Mouse (Mus musculus) hindbrain, embryonic 14.5 days (tissue): ENCODE measurements around the gene Hoxb3. TPM values are rescaled to one million over a fixed set of nuclear protein-coding genes. Genes with fewer than 3 reads are reported as not detected.
A peak's percentile ranks its signal among the peaks of the same experiment; 100 is the strongest.

Source experiments
- ATAC-seq: fragments of 200-750 bp; cut with Nextera tagmentation; 2 replicates; pipeline ENCODE4 v1.8.0; 2017; ENCODE audit warnings: moderate number of reproducible peaks, mild to moderate bottlenecking, moderate TSS enrichment, moderate library complexity; ENCODE audit not compliant: low FRiP score
- DNase-seq: peaks from one replicate; pipeline ENCODE4 v3.0.0-alpha.2; 2015; ENCODE audit warnings: low spot score
- H3K27ac ChIP-seq: fragments of 300-500 bp; sonication (generic); 2 replicates; pipeline ENCODE4 v1.5.1; 2014; ENCODE audit warnings: mild to moderate bottlenecking, moderate library complexity
- H3K27me3 ChIP-seq: fragments of 300-500 bp; sonication (generic); 2 replicates; pipeline ENCODE4 v1.6.1; 2014; ENCODE audit warnings: mild to moderate bottlenecking, low read length, mixed read lengths; ENCODE audit not compliant: control insufficient read depth, insufficient read depth
- H3K36me3 ChIP-seq: fragments of 300-500 bp; sonication (generic); replicated peaks from 2 replicates; pipeline ENCODE4 v1.6.1; 2014; ENCODE audit not compliant: control insufficient read depth, insufficient read depth
- H3K4me1 ChIP-seq: fragments of 300-500 bp; sonication (generic); replicated peaks from 2 replicates; pipeline ENCODE4 v1.6.1; 2014; ENCODE audit warnings: antibody characterized with exemption, low read length, mixed read lengths; ENCODE audit not compliant: control insufficient read depth, insufficient read depth
- H3K4me2 ChIP-seq: fragments of 300-500 bp; sonication (generic); replicated peaks from 2 replicates; pipeline ENCODE4 v1.6.1; 2014; ENCODE audit warnings: mild to moderate bottlenecking, moderate library complexity
- H3K4me3 ChIP-seq: fragments of 300-500 bp; sonication (generic); replicated peaks from 2 replicates; pipeline ENCODE4 v1.5.1; 2014; ENCODE audit warnings: mild to moderate bottlenecking, low read length
- H3K9ac ChIP-seq: fragments of 300-500 bp; sonication (generic); 2 replicates; pipeline ENCODE4 v1.6.1; 2014
- H3K9me3 ChIP-seq: fragments of 300-500 bp; sonication (generic); 2 replicates; pipeline ENCODE4 v1.6.1; 2016; ENCODE audit warnings: low read length; ENCODE audit not compliant: control insufficient read depth
- WGBS: fragments of 180-500 bp; shearing (Covaris S2); extraction: QIAGEN DNeasy Blood & Tissue Kit; methylation state at CpG from one replicate; pipeline ENCODE4 v1.1.7; 2014; 5-methylcytosine and 5-hydroxymethylcytosine counted together
- polyA plus RNA-seq: library from polyadenylated mRNA; unstranded; fragments of >200 nt; fragmentation: Nextera tagmentation; extraction: Ambion mirVana; gene quantifications from 2 replicates; pipeline ENCODE4 v1.2.1, GENCODE M21; 2014

Gene Hoxb3
- polyA plus RNA-seq, 1 experiment from 2014 or later: 17.2 TPM

DNA sequence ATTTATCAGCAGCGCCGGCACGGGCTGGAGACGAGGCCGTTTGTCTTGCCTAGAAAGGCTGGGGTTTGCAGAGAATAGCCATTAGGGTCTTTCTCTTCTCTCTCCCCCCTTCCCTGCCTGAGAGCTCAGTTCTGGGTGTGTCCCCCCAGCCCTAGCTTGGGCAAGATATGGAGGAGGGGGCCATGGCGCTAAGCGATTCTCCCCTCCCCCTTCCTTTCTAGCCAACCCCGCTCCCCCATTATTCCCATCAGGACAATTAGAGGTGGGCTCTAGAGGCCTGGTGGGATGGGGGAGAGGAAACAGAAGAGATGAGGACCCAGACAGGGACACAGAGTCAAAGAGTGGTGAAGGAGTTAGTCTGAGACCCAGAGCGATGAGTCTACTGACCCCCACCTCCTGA is 35.7 kb upstream of the Hoxb3 start:
- Histone ChIP-seq H3K4me1 (no peaks in the 10 kb centered on the region), H3K4me2 (peak overlapping the region; percentile 46), H3K27ac (peak overlapping the region; percentile 69), H3K27me3 (peaks cover 95% of the 10 kb centered on the region), H3K36me3 (no peaks in the 10 kb centered on the region), H3K4me3 (peak overlapping the region; percentile 39), H3K9ac (peak overlapping the region; percentile 63), H3K9me3 (no peaks in the 10 kb centered on the region)
- 0% methylated on average over 9 of the region's 9 CpGs for WGBS
- DNase-seq (no peak), ATAC-seq (peak; percentile 53; the same call in 1 of the 2 replicates)

- no peaks in the 10 kb centered on the region for H3K4me1 ChIP-seq
- H3K27me3 ChIP-seq: peaks cover 98% of the 10 kb centered on the region
- 12% methylated on average over 1 of the region's 1 CpGs for WGBS
- H3K9ac ChIP-seq: peak overlapping the region; percentile 34
- no peaks in the 10 kb centered on the region for H3K9me3 ChIP-seq
- no peak for ATAC-seq
- no peak for DNase-seq
- peak overlapping the region; percentile 70 for H3K27ac ChIP-seq
- H3K4me2 ChIP-seq: peak overlapping the region; percentile 46
- no peaks in the 10 kb centered on the region for H3K36me3 ChIP-seq
- 0 out of 2 replicates have a peak overlapping the region, but pooled peaks have one; percentile 39 for H3K4me3 ChIP-seq
These were observed 34.5 kb upstream of the Hoxb3 start for GRCm38 (mm10) chr11:96288455-96289221.

DNA sequence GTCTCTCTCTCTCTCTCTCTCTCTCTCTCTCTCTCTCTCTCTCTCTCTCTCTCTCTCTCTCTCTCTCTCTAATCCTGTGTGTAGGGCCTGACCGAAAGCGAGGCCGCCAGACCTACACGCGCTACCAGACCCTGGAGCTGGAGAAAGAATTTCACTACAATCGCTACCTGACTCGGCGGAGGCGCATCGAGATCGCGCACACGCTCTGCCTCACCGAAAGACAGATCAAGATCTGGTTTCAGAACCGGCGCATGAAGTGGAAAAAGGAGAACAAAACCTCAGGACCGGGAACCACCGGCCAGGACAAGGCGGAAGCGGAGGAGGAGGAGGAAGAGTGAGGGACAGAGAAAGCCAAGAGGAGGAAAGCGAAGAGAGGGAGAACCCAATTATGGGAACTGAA is 33.8 kb upstream of the Hoxb3 start:
- H3K27ac ChIP-seq: peak overlapping the region; percentile 70
- no peaks in the 10 kb centered on the region for H3K36me3 ChIP-seq
- H3K9me3 ChIP-seq: no peaks in the 10 kb centered on the region
- ATAC-seq (no peak), DNase-seq (no peak)
- H3K27me3 ChIP-seq: peaks cover 98% of the 10 kb centered on the region
- H3K9ac ChIP-seq: peak overlapping the region; percentile 34; the same call in 1 of the 2 replicates
- peak overlapping the region; percentile 46 for H3K4me2 ChIP-seq
- 6% methylated on average over 21 of the region's 21 CpGs for WGBS
- peak overlapping the region; percentile 10; the same call in 1 of the 2 replicates for H3K4me3 ChIP-seq
- H3K4me1 ChIP-seq: no peaks in the 10 kb centered on the region

DNA sequence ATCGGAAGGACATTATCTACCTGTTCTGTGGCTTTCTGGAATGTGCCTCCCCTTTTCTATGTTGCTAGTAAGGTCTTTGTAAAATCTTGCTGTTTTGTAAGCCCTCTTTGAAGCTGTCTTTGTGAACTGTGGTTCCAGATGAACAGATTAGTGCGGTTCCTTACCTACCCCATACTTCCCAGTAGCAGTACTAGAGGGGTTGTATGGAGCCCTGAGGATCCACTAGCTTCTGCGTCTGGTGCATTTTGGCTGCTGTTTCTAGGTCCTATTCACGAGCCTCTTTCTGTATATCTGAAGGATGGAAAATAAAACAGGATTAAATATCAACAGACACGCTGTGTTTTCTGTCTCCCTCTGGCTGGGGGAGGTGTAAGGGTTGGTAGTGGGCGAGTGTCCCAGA is 33.3 kb upstream of the Hoxb3 start:
- peak overlapping the region; percentile 10; the same call in 1 of the 2 replicates for H3K4me3 ChIP-seq
- peaks cover 98% of the 10 kb centered on the region for H3K27me3 ChIP-seq
- no peaks in the 10 kb centered on the region for H3K4me1 ChIP-seq
- H3K9ac ChIP-seq: peak overlapping the region; percentile 34; the same call in 1 of the 2 replicates
- H3K9me3 ChIP-seq: no peaks in the 10 kb centered on the region
- no peaks in the 10 kb centered on the region for H3K36me3 ChIP-seq
- ATAC-seq: no peak
- 10% methylated on average over 6 of the region's 6 CpGs for WGBS
- H3K27ac ChIP-seq: peak overlapping the region; percentile 51; the same call in 1 of the 2 replicates
- DNase-seq: no peak
- H3K4me2 ChIP-seq: peak overlapping the region; percentile 46

- ATAC-seq: no peak
- DNase-seq: no peak
- no peak overlapping the region for H3K4me3 ChIP-seq
- H3K9me3 ChIP-seq: no peaks in the 10 kb centered on the region
- peaks cover 98% of the 10 kb centered on the region for H3K27me3 ChIP-seq
- peak overlapping the region; percentile 46 for H3K4me2 ChIP-seq
- no peaks in the 10 kb centered on the region for H3K36me3 ChIP-seq
- peak overlapping the region; percentile 9; the same call in 1 of the 2 replicates for H3K9ac ChIP-seq
- H3K27ac ChIP-seq: peak overlapping the region; percentile 38; the same call in 1 of the 2 replicates
- 4% methylated on average over 17 of the region's 17 CpGs for WGBS
- H3K4me1 ChIP-seq: no peaks in the 10 kb centered on the region
These were observed 32.3 kb upstream of the Hoxb3 start for GRCm38 (mm10) chr11:96290705-96291355.

GRCm38 (mm10) chr11:96291681-96292564 is 31.2 kb upstream of the Hoxb3 start, which contains the start of gene Hoxb6:
Gene Hoxb6 (plus strand): TSS chr11:96292476.
- Histone ChIP-seq H3K4me3 (peak within 1 kb of the TSS; percentile 48), H3K4me2 (peak within 1 kb of the TSS; percentile 46), H3K36me3 (no peaks in the 10 kb centered on the region), H3K9ac (peak within 1 kb of the TSS; percentile 97), H3K27ac (peak within 1 kb of the TSS; percentile 77), H3K27me3 (peaks cover 98% of the 10 kb centered on the region), H3K4me1 (no peaks in the 10 kb centered on the region), H3K9me3 (no peaks in the 10 kb centered on the region)
- WGBS: 3% methylated on average over 22 of the region's 22 CpGs
- no peak for DNase-seq
- no peak for ATAC-seq

- peaks cover 98% of the 10 kb centered on the region for H3K27me3 ChIP-seq
- ATAC-seq (no peak), DNase-seq (no peak)
- H3K27ac ChIP-seq: peak overlapping the region; percentile 77; the same call in 1 of the 2 replicates
- no peaks in the 10 kb centered on the region for H3K36me3 ChIP-seq
- WGBS: 4% methylated on average over 12 of the region's 12 CpGs
- H3K4me1 ChIP-seq: no peaks in the 10 kb centered on the region
- H3K4me3 ChIP-seq: peak overlapping the region; percentile 48
- no peak overlapping the region for H3K4me2 ChIP-seq
- no peaks in the 10 kb centered on the region for H3K9me3 ChIP-seq
- H3K9ac ChIP-seq: peak overlapping the region; percentile 97
These were observed 30.4 kb upstream of the Hoxb3 start for GRCm38 (mm10) chr11:96292565-96293301.

- no peak for ATAC-seq
- H3K4me3 ChIP-seq: peak overlapping the region; percentile 48
- peak overlapping the region; percentile 97 for H3K9ac ChIP-seq
- DNase-seq: no peak
- no peak overlapping the region for H3K4me2 ChIP-seq
- peaks cover 97% of the 10 kb centered on the region for H3K27me3 ChIP-seq
- peak overlapping the region; percentile 77; the same call in 1 of the 2 replicates for H3K27ac ChIP-seq
- no peaks in the 10 kb centered on the region for H3K4me1 ChIP-seq
- no peaks in the 10 kb centered on the region for H3K36me3 ChIP-seq
- WGBS: 4% methylated on average over 22 of the region's 22 CpGs
- H3K9me3 ChIP-seq: no peaks in the 10 kb centered on the region
These were observed 29.7 kb upstream of the Hoxb3 start for GRCm38 (mm10) chr11:96293302-96293921.
